ENCODE assay signal across 21 mouse cellular contexts in genomic region chr13:89401084-89401671, GRCm38 (mm10).
DNase-seq lines count a peak whose midpoint lies in the region; ATAC-seq and TF ChIP-seq lines count a peak whose summit lies in the region.
"Had no signal": no experiment of that assay in that cellular context is flagged by ENCODE, and none has a peak within 500 bp of the region (broad histone marks: within the 10 kb centered on the region; RNA-seq: fewer than 3 reads in every experiment).

No protein-coding gene starts in this region.

- no peak for TF ChIP-seq RAD21 in MEL (IDR thresholded peaks at IDR 0.05; ENCODE audit: low read depth, low read length)

- TF ChIP-seq CTCF in MEL (IDR thresholded peaks at IDR 0.05 in 2 of 3, conservative IDR thresholded peaks at IDR 0.05 in 1 of 3; ENCODE audit: control insufficient read depth in 1 of 3, insufficient read depth in 1 of 3, low read depth in 2 of 3, low read length in 3 of 3, poor library complexity in 1 of 3, severe bottlenecking in 1 of 3): no peak

- peak; percentile 63 for ATAC-seq in liver, embryonic 12.5 days
- ATAC-seq in neural tube, embryonic 15.5 days (ENCODE audit: low FRiP score): no peak
- ATAC-seq: midbrain, embryonic 13.5 days had no signal

- no peak overlapping the region for H3K4me3 ChIP-seq in MEL (ENCODE audit: control insufficient read depth in 1 of 2, insufficient read depth in 1 of 2, low read depth in 2 of 2, low read length in 2 of 2)
- no peak overlapping the region for H3K4me3 ChIP-seq in liver, embryonic 12.5 days
- H3K4me3 ChIP-seq in neural tube, embryonic 15.5 days (replicated peaks): no peak overlapping the region
- H3K4me3 ChIP-seq: embryonic facial prominence, embryonic 15.5 days; forebrain, embryonic 12.5 days; hindbrain, embryonic 12.5 days; limb, embryonic 13.5 days; midbrain, embryonic 13.5 days; neural tube, embryonic 12.5 days had no signal

- 18% methylated on average over 5 of the region's 5 CpGs for WGBS in liver, embryonic 12.5 days (ENCODE audit: insufficient replicate concordance)
- 88% methylated on average over 5 of the region's 5 CpGs for WGBS in neural tube, embryonic 15.5 days

- H3K36me3 ChIP-seq in MEL (ENCODE audit: control insufficient read depth in 1 of 2, insufficient read depth in 2 of 2, low read length in 2 of 2): peaks cover 0 to 20% of the 10 kb centered on the region in 2 experiments; a peak in 2 of 4 replicates
- no peaks in the 10 kb centered on the region for H3K36me3 ChIP-seq in liver, embryonic 12.5 days
- H3K36me3 ChIP-seq in neural tube, embryonic 15.5 days: no peaks in the 10 kb centered on the region
- H3K36me3 ChIP-seq: embryonic facial prominence, embryonic 15.5 days; forebrain, embryonic 12.5 days; hindbrain, embryonic 12.5 days; limb, embryonic 13.5 days; midbrain, embryonic 13.5 days; neural tube, embryonic 12.5 days had no signal

- peak; percentile 52 for DNase-seq in CD4-positive, CD25-positive, alpha-beta regulatory T cell, adult 2 months (ENCODE audit: low read depth, low spot score)
- peak; percentile 82 for DNase-seq in MEL (ENCODE audit: low read depth, low spot score)
- DNase-seq in thymus, postnatal 0 days (ENCODE audit: low spot score): peak; percentile 81
- no peak for DNase-seq in right cerebral cortex, adult 2 months (ENCODE audit: low spot score in 2 of 2)
- no peak for DNase-seq in ovary, adult 18-20 months (ENCODE audit: low spot score)
- DNase-seq: cerebellum, adult 11 months; heart, adult 11 months; kidney, adult 2 months; kidney, postnatal 36 days; layer of hippocampus, postnatal 36 days; lung, postnatal 14 days; spleen, adult 18-20 months had no signal

- TF ChIP-seq EP300 in MEL (IDR thresholded peaks at IDR 0.05; ENCODE audit: low read depth in 1 of 2, low read length in 2 of 2): peak; percentile 96 to 99

- peak overlapping the region; percentile 43 for H3K27ac ChIP-seq in MEL (ENCODE audit: control insufficient read depth, low read depth, low read length)
- no peak overlapping the region for H3K27ac ChIP-seq in liver, embryonic 12.5 days
- H3K27ac ChIP-seq in neural tube, embryonic 15.5 days (replicated peaks): no peak overlapping the region
- H3K27ac ChIP-seq: embryonic facial prominence, embryonic 15.5 days; forebrain, embryonic 12.5 days; hindbrain, embryonic 12.5 days; limb, embryonic 13.5 days; midbrain, embryonic 13.5 days; neural tube, embryonic 12.5 days; stomach, postnatal 0 days had no signal

- TF ChIP-seq POLR2A in MEL (IDR thresholded peaks at IDR 0.05; ENCODE audit: control insufficient read depth in 1 of 2, insufficient read depth in 1 of 2, low read depth in 1 of 2, low read length in 2 of 2, poor library complexity in 1 of 2): no peak

- H3K27me3 ChIP-seq in MEL (ENCODE audit: control insufficient read depth in 1 of 2, insufficient read depth in 2 of 2, low read length in 2 of 2): no peaks in the 10 kb centered on the region
- no peaks in the 10 kb centered on the region for H3K27me3 ChIP-seq in liver, embryonic 12.5 days (replicated peaks)
- no peaks in the 10 kb centered on the region for H3K27me3 ChIP-seq in neural tube, embryonic 15.5 days (replicated peaks)
- H3K27me3 ChIP-seq: embryonic facial prominence, embryonic 15.5 days; forebrain, embryonic 12.5 days; hindbrain, embryonic 12.5 days; limb, embryonic 13.5 days; midbrain, embryonic 13.5 days; neural tube, embryonic 12.5 days had no signal

- H3K9me3 ChIP-seq in MEL (replicated peaks; ENCODE audit: insufficient read depth, low read length): no peaks in the 10 kb centered on the region
- no peaks in the 10 kb centered on the region for H3K9me3 ChIP-seq in liver, embryonic 12.5 days (replicated peaks)
- no peaks in the 10 kb centered on the region for H3K9me3 ChIP-seq in neural tube, embryonic 15.5 days (replicated peaks)
- H3K9me3 ChIP-seq: embryonic facial prominence, embryonic 15.5 days; forebrain, embryonic 12.5 days; hindbrain, embryonic 12.5 days; limb, embryonic 13.5 days; midbrain, embryonic 13.5 days; neural tube, embryonic 12.5 days had no signal

- H3K79me2 ChIP-seq in MEL (ENCODE audit: control insufficient read depth, insufficient read depth, low read length, poor library complexity): no peaks in the 10 kb centered on the region

- H3K4me1 ChIP-seq in MEL (ENCODE audit: control insufficient read depth in 1 of 2, insufficient read depth in 2 of 2, low read length in 2 of 2): peaks cover 10 to 15% of the 10 kb centered on the region in 2 experiments
- H3K4me1 ChIP-seq in liver, embryonic 12.5 days: peaks cover 7% of the 10 kb centered on the region
- H3K4me1 ChIP-seq in neural tube, embryonic 15.5 days: no peaks in the 10 kb centered on the region
- H3K4me1 ChIP-seq: embryonic facial prominence, embryonic 15.5 days; forebrain, embryonic 12.5 days; hindbrain, embryonic 12.5 days; limb, embryonic 13.5 days; midbrain, embryonic 13.5 days; neural tube, embryonic 12.5 days had no signal

- H3K4me2 ChIP-seq in liver, embryonic 12.5 days: no peak overlapping the region
- H3K4me2 ChIP-seq in neural tube, embryonic 15.5 days: no peak overlapping the region
- H3K4me2 ChIP-seq: embryonic facial prominence, embryonic 15.5 days; forebrain, embryonic 12.5 days; hindbrain, embryonic 12.5 days; limb, embryonic 13.5 days; midbrain, embryonic 13.5 days; neural tube, embryonic 12.5 days had no signal

- no peak overlapping the region for H3K9ac ChIP-seq in MEL (ENCODE audit: control insufficient read depth, low read depth, low read length, poor library complexity, severe bottlenecking)
- no peak overlapping the region for H3K9ac ChIP-seq in liver, embryonic 12.5 days
- no peak overlapping the region for H3K9ac ChIP-seq in neural tube, embryonic 15.5 days (replicated peaks)
- H3K9ac ChIP-seq: embryonic facial prominence, embryonic 15.5 days; forebrain, embryonic 12.5 days; hindbrain, embryonic 12.5 days; limb, embryonic 13.5 days; midbrain, embryonic 13.5 days; neural tube, embryonic 12.5 days had no signal

TF ChIP-seq in MEL, 35 proteins besides CTCF, POLR2A, EP300 and RAD21:
- TF ChIP-seq MYB (IDR thresholded peaks at IDR 0.05; ENCODE audit: low read depth, low read length): peak; percentile 55
- TF ChIP-seq USF2 (IDR thresholded peaks at IDR 0.05; ENCODE audit: borderline replicate concordance in 1 of 2, insufficient read depth in 1 of 2, low read depth in 1 of 2, low read length in 2 of 2): no peak
- TF ChIP-seq TCF12 (IDR thresholded peaks at IDR 0.05; ENCODE audit: low read depth, low read length): peak; percentile 97
- TF ChIP-seq UBTF (IDR thresholded peaks at IDR 0.05; ENCODE audit: borderline replicate concordance, insufficient read depth, low read depth, low read length): no peak
- peak; percentile 77 for TF ChIP-seq SIN3A (IDR thresholded peaks at IDR 0.05; ENCODE audit: low read length)
- TF ChIP-seq ZKSCAN1 (IDR thresholded peaks at IDR 0.05; ENCODE audit: low read depth, low read length): no peak
- TF ChIP-seq TBP (IDR thresholded peaks at IDR 0.05; ENCODE audit: low read depth, low read length): 0 out of 2 replicates have a peak, but pooled peaks have one; percentile 10
- TF ChIP-seq CHD1 (IDR thresholded peaks at IDR 0.05; ENCODE audit: low read depth, low read length): no peak
- no peak for TF ChIP-seq GABPA (IDR thresholded peaks at IDR 0.05; ENCODE audit: low read depth, low read length)
- TF ChIP-seq KAT2A (conservative IDR thresholded peaks at IDR 0.05; ENCODE audit: low read depth, low read length): no peak
- TF ChIP-seq ETS1 (IDR thresholded peaks at IDR 0.05; ENCODE audit: low read depth, low read length): peak; percentile 99
- peak; percentile 61; the same call in 1 of the 2 replicates for TF ChIP-seq MAFK (IDR thresholded peaks at IDR 0.05; ENCODE audit: borderline replicate concordance, low read depth, low read length)
- TF ChIP-seq CHD2 (IDR thresholded peaks at IDR 0.05; ENCODE audit: low read length): no peak
- TF ChIP-seq ZC3H11A (IDR thresholded peaks at IDR 0.05; ENCODE audit: low read depth, low read length): no peak
- TF ChIP-seq BHLHE40 (IDR thresholded peaks at IDR 0.05; ENCODE audit: borderline replicate concordance, low read depth, low read length): peak; percentile 53
- TF ChIP-seq GATA1 (IDR thresholded peaks at IDR 0.05; ENCODE audit: low read depth, low read length): peak; percentile 100
- TF ChIP-seq TAL1 (IDR thresholded peaks at IDR 0.05; ENCODE audit: low read length): peak; percentile 70
- TF ChIP-seq RCOR1 (IDR thresholded peaks at IDR 0.05; ENCODE audit: low read depth, low read length): peak; percentile 98
- no peak for TF ChIP-seq POLR2AphosphoS5 (IDR thresholded peaks at IDR 0.05; ENCODE audit: borderline replicate concordance, low read depth, low read length)
- TF ChIP-seq MXI1 (IDR thresholded peaks at IDR 0.05; ENCODE audit: low read depth, low read length): peak; percentile 31; the same call in 1 of the 2 replicates

Comparison
In these comparisons a context has a peak if more than half of its experiments do, and no peak if none do; other contexts are left out.
1. DNase-seq: peak in CD4-positive, CD25-positive, alpha-beta regulatory T cell, adult 2 months (single experiment), MEL (single experiment) and thymus, postnatal 0 days (single experiment); none in right cerebral cortex, adult 2 months (0 of 2) and ovary, adult 18-20 months (single experiment).